Mouse (Mus musculus) hindbrain, postnatal 0 days (tissue): Measurements from ENCODE around the gene Col4a5. TPM values are rescaled to one million over a fixed set of nuclear protein-coding genes. Genes with fewer than 3 reads are reported as not detected.

ENCODE experiments used
- ATAC-seq: fragments of 200-750 bp; cut with Nextera tagmentation; 2 replicates; pipeline ENCODE4 v1.8.0; 2017; ENCODE audit warnings: mild to moderate bottlenecking, moderate TSS enrichment, moderate library complexity
- DNase-seq: peaks from one replicate; pipeline ENCODE4 v3.0.0-alpha.2; 2015; ENCODE audit warnings: low spot score
- H3K27ac ChIP-seq: fragments of 300-500 bp; sonication (generic); 2 replicates; pipeline ENCODE4 v1.5.1; 2014; ENCODE audit warnings: mild to moderate bottlenecking
- H3K27me3 ChIP-seq: fragments of 300-500 bp; sonication (generic); 2 replicates; pipeline ENCODE4 v1.6.1; 2014; ENCODE audit warnings: low read length, mixed read lengths; ENCODE audit not compliant: insufficient read depth
- H3K36me3 ChIP-seq: fragments of 300-500 bp; sonication (generic); 2 replicates; pipeline ENCODE4 v1.6.1; 2014; ENCODE audit warnings: low read length, mixed read lengths; ENCODE audit not compliant: insufficient read depth
- H3K4me1 ChIP-seq: fragments of 300-500 bp; sonication (generic); 2 replicates; pipeline ENCODE4 v1.6.1; 2014; ENCODE audit warnings: antibody characterized with exemption, low read length, mixed read lengths; ENCODE audit not compliant: insufficient read depth
- H3K4me2 ChIP-seq: fragments of 300-500 bp; sonication (generic); 2 replicates; pipeline ENCODE4 v1.6.1; 2014; ENCODE audit warnings: low read depth, mild to moderate bottlenecking, low read length, moderate library complexity, mixed read lengths
- H3K4me3 ChIP-seq: fragments of 300-500 bp; sonication (generic); 2 replicates; pipeline ENCODE4 v1.5.1; 2014; ENCODE audit warnings: low read length
- H3K9ac ChIP-seq: fragments of 300-500 bp; sonication (generic); replicated peaks from 2 replicates; pipeline ENCODE4 v1.6.1; 2014; ENCODE audit warnings: mild to moderate bottlenecking, low read length, moderate library complexity, mixed read lengths
- H3K9me3 ChIP-seq: fragments of 300-500 bp; sonication (generic); 2 replicates; pipeline ENCODE4 v1.6.1; 2016; ENCODE audit warnings: low read length, mixed read lengths
- CTCF ChIP-seq: IDR thresholded peaks from 2 replicates; pipeline ENCODE4 v1.5.1; 2016; ENCODE audit warnings: antibody characterized with exemption, control low read depth, low read depth
- WGBS: fragments of 180-500 bp; shearing (Covaris S2); extraction: QIAGEN DNeasy Blood & Tissue Kit; methylation state at CpG from one replicate; pipeline ENCODE4 v1.1.7; 2014; 5-methylcytosine and 5-hydroxymethylcytosine counted together
- polyA plus RNA-seq: library from polyadenylated mRNA; unstranded; fragments of >200 nt; fragmentation: Nextera tagmentation; extraction: Ambion mirVana; gene quantifications from 2 replicates; pipeline ENCODE4 v1.2.1, GENCODE M21; 2015
- total RNA-seq: library from RNA; depleted of rRNA; stranded (reverse); fragments of >200 nt; gene quantifications from 2 replicates; pipeline ENCODE4 v1.2.3, GENCODE M21; 2014; rRNA removed

Col4a5 gene
- total and polyA plus RNA-seq, 2 experiments from 2014 or later: 7.1 to 31.9 TPM

DNA sequence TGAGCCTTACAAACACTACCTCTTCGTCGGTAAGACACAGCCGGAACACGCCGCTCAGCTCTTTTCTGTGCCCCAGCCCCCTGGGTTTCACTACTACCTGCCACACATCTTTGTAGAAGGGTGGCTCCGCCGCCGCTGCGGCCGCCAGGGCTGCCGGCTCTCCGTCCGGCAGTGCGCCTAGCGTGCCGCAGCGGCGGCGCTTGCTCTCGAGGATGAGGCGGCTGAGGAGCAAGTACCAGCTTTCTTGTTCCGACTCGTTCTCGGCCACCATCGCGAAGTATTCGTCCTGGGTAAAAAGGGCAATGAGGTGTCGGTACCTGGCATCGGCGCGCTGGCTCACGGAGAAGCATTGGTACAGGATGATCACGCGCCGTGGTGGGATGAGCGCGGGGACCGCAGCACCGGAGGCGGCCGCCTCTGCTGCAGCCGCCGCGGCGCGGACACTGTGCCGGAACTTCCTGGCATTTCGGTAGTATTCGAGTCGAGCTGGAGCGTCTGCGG is 249.3 kb downstream of the Col4a5 start:
- H3K4me1 ChIP-seq: no peaks in the 10 kb centered on the region
- H3K4me3 ChIP-seq: peak overlapping the region; percentile 40
- 35% methylated on average over 52 of the region's 52 CpGs for WGBS
- no peak overlapping the region for H3K9ac ChIP-seq
- DNase-seq: peak; percentile 8
- H3K27me3 ChIP-seq: peaks cover 36% of the 10 kb centered on the region
- no peaks in the 10 kb centered on the region for H3K36me3 ChIP-seq
- peak; percentile 61 for ATAC-seq
- H3K27ac ChIP-seq: no peak overlapping the region
- peak overlapping the region; percentile 58 for H3K4me2 ChIP-seq
- no peaks in the 10 kb centered on the region for H3K9me3 ChIP-seq
- TF ChIP-seq CTCF: no peak

DNA sequence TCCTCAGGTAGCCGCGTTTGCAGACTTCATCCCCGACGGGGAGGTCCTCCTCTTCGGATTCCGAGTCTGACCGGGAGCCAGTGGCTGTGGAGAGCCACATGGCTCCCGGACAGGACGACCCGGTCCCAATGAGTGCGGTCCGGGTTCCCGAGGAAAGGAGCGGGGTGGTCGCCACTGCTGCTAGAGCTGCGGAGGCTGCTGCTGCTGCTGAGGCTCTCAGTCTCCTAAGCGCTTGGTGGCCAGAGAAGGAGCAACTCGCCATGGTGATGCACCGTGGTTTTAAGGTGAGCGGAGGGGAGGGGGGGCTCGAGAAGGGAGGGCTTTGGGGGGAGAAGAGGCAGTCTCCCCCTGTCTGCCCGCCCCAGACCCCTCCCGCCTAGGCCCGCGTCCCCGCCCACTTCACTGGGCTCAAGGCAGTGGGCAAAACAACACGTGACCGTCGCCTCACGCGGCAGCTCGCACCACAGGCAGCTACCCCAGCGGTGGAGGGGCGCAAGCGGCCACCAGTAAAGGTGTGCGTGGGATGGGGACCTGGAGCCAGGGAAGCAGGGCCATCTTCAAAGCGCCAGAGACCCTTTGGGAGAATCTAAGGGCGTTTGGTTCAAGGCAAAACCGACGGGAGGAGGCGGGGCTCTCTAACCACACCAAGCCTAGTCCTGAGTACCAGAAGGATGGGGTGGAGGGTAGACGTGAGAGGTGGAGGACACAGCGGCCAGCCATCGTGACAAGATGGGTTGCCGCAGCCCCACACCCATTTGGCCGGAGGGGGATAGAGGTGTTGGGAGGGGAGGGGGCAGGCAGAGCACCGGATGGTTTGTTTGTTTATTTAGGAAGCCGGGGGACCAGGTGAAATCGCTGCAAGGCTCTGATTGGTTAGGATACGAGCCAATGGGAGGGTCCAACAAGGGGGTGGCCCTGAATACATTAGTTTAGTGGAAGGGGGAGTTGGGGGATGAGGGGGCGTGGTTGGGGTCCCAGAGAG is 250.0 kb downstream of the Col4a5 start, which contains the start of gene Irs4:
Gene Irs4, minus strand, starts transcription at position 327 of the 982 bp plus-strand sequence.
- H3K4me3 ChIP-seq: peak within 1 kb of the TSS; percentile 40
- no peaks in the 10 kb centered on the region for H3K4me1 ChIP-seq
- H3K27ac ChIP-seq: no peak within 1 kb of the TSS
- H3K4me2 ChIP-seq: peak within 1 kb of the TSS; percentile 58
- no peaks in the 10 kb centered on the region for H3K9me3 ChIP-seq
- no peaks in the 10 kb centered on the region for H3K36me3 ChIP-seq
- WGBS: 38% methylated on average over 49 of the region's 51 CpGs
- DNase-seq (peak; percentile 32), ATAC-seq (peak; percentile 76)
- no peak for TF ChIP-seq CTCF
- H3K27me3 ChIP-seq: peaks cover 36% of the 10 kb centered on the region
- peak within 1 kb of the TSS; percentile 17; the same call in 1 of the 2 replicates for H3K9ac ChIP-seq

DNA sequence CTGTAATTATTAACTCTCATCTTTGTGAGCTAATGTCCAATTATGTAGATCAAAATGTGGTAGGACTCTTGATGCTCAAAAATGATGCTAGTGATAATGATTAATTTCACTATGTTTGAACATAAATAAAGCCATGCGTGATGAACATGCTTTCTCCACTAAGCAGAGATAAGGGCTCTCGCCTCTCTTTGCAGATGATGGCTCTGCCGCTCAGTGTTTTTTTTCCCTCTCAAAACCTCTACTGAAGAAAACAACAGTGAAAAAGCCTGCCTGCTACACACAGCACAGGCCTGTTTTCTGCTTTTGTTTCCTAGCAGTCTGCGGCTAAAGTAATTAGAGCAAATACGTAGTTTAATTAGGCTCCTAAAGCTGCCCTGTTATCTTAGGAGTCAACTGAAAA is 254.4 kb downstream of the Col4a5 start:
- Histone ChIP-seq H3K9ac (no peak overlapping the region), H3K9me3 (no peaks in the 10 kb centered on the region), H3K4me1 (no peaks in the 10 kb centered on the region), H3K4me3 (no peak overlapping the region), H3K4me2 (no peak overlapping the region), H3K36me3 (no peaks in the 10 kb centered on the region), H3K27me3 (peaks cover 10% of the 10 kb centered on the region; the same call in 1 of the 2 replicates), H3K27ac (no peak overlapping the region)
- no peak for ATAC-seq
- no peak for DNase-seq
- TF ChIP-seq CTCF: no peak
- 80% methylated on average over 5 of the region's 5 CpGs for WGBS

Other genes with a start within 250 kb of the Col4a5 start
- 7.0 and 7.6 TPM in 2 replicates for gene Col4a6, start 1.3 kb upstream of the Col4a5 start, total RNA-seq
- gene Col4a6, start 1.3 kb upstream of the Col4a5 start, polyA plus RNA-seq: 2.2 and 2.5 TPM in 2 replicates
- 8.5 and 8.9 TPM in 2 replicates for gene Irs4, start 249.9 kb downstream of the Col4a5 start, total RNA-seq
- gene Irs4, start 249.9 kb downstream of the Col4a5 start, polyA plus RNA-seq: 2.3 TPM in 2 replicates